Mouse (Mus musculus) CH12F3 (cell line): ENCODE measurements around the gene 4930447C04Rik.

ENCODE experiments used
- in situ Hi-C: fragments of 300-500 bp; cut with MboI; formaldehyde crosslinking; loops from 2 replicates; pipeline ENCODE4 v1.14.3; 2020; ENCODE audit warnings: low sequenced_read_pairs

4930447C04Rik gene

DNA sequence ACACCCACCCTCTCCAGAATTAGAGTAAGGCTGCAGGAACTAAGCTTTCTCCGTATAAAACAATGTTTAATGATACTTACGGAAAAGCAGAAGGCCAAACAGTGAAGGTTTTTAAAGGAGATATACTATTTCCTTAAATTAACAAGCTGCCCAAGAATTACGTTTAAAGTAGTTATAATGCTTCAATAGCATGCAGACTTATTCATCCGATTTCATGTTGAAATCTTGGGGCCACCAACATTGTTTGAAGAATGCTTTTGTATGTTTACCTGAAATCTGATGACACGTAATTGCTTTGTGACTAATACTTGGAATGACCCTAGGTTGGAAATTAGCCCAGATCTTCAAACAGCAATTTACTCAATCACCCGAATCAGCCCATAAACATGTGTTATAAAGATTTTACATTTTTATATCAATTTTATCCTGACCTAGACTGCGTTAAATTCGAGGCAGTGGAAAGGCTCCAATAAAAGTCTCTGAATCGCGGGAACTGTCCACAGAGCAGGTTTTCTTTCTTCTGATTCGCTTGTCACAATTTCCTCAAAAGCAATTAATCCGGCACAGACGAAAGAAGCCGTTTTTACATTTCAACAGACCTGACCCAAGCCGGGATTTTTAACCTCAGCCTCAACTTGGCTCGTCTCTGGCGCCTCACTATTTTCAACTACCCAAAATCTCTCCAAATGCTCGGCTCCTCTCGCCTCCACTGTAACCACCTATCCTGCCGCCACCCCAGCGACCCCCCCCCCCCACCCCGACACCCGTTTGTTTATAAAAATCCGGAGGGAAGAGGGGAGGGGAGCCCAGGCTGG lies 4.0 kb upstream of the 4930447C04Rik start:
- in situ Hi-C loops: no loop called here

DNA sequence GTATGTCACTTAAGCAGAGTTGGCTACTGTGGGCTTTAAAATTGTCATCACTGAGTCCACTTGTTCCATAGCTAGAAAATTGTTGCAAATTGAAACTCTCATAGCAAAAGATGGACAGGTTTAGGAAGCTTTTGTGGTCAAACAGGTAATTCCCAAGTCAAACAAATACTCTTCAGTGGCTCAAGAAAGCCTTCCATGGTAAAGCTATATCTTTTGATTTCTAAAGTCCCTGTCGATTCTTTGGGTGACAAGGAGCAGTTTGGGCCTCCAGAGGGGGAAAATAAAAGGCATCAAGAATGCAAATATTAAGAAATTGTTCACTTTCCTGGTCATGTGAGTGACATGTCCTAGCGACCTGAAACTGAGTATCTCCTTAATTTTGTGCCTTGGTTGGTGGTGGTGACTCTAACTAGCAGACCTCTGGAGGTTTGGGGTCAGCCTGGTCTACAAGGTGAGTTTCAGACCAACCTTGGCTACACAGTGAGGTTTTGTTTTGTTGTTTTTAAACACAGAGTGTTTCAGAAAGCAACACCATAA lies 3.1 kb upstream of the 4930447C04Rik start:
- in situ Hi-C loops: no loop called here

DNA sequence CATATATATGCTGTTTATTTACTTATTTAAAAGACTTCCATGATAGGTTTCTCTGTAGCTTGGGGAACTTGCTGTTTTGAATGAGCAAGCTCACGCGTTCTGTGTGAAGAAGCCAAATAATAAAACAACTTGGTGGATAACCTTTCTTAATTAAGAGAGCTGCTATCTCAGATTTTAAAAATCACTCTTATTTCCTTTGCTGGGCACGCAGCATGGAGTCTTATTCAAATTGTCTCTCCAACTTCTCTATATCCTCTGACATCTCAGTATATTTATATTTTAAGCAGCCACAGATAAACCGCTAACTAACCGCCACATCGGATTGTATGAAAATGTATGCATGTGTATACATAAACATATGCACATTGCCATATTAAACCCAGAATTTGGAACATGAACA lies 1.6 kb upstream of the 4930447C04Rik start:
- in situ Hi-C loops: no loop called here

DNA sequence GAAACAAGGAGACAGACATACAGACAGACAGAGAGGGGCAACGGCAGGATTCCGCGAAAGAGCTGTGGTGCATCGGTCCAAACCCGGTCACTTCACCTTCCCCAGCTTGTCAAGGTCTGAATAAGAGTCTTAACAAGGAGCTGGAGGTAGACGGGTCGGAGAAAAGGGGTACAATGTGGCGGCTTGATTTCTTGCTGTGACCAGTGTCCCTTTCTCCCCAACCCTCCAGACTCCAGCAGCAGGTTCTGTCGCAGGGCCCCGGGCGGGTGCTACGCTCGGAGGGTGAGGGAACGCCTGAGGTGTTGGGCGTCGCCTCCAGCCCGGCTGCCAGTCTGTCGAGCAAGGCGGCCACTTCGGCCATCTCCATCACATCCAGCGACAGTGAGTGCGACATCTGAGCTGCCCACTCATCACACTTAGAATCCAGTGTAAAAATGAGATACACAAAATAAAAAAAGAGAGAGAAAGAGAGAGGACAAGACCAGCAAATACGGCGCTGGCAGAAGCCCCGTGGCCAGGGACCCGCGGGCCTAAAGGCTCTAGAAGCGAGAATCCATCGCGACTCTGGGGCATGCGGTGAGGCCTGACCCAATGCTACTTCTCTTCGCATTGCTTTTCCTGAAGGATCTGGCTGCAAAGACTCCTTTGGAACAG lies 951 bp upstream of the 4930447C04Rik start:
- in situ Hi-C loops: no loop called here

DNA sequence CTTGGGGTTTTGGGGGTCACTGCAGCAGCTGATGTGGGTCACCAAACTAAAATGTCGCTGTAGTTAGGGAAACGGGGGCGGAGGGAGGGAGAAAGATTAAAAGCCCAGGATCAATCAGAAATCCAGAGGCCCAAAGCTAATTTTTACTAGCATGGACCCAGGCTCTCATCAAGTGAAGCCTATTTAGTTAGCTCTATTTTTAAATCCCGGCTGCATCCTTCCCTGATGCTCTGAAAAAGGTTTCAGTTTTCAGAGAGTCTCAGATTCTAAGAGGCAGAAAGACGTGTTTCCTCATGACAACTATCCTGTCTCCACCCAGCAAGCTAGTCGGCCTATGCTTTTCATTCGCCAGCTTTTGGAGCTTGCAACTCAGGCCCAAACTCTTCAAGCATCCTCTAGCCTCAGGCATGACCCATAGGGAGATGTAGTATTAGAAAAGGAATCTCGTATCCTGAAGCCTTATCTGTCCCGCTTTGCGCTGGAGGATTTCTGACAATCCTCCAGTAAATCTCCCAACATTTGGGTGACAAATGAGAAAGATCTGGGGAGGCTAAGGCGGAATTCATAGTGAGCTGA lies 336 bp upstream of the 4930447C04Rik start:
- in situ Hi-C loops: no loop called here

DNA sequence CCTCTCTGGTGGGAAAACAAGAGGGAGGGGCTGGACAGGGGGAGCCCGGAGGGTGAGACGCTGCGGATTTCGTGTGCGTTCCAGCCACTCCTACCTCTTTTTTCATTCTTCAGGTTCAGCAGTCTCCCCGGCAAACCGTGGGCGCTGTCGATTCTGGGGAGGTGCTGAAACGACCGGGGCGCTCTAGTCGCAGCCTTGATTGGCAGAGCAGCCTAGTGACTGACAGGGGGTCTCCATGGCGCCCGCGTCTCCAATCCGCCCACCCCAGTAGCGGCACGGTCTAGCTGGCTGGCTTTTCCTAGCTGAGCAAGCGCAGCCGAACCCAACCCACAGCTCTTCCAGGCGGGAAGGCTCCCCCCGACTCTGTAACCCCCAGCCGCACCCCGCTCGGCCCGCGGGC lies 958 bp downstream of the 4930447C04Rik start, which contains the start of gene Six6:
Six6 (plus strand) TSS at position 277 of the 400 bp plus-strand sequence.
- in situ Hi-C loops: no loop called here

DNA sequence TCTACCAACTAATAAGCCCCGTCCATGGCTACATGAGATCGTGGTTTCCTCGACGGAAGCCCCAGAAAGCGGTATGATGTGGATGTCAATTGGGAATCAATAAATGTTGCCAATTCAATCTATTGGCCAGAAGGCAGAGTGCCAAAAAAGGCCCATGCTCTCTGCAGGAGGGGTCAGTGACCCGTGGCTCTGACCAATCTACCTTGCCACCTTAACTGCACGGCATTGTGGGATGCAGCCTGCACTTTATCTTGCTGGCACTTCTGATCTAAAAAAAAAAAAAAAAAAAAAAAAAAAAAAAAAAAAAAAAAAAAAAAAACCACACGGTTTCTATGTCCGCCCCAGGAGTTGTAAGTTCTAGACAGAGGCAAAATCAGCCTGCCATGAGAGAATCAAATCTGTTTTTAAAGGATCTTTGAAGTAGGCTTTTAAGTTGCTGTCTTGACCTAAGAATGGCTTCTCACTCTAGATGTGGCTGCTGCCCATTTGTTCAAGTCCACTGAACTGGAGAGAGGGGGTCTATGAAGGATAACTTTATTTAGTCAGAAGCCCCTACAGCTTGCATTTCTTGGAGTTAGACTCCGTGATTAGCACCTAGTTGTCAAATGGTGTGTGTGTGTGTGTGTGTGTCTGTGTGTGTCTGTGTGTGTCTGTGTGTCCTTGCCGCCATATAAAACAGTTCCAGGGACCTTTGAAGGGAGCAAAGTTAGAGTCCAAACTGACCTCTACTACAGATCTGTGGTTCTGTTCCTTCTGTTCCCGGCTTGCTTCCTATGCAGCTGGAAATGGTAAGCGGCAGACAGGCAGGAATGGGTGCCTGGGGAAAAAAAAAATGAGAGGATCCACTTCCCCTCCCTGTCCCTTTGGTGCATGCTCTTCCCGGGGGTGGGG lies 1.7 kb downstream of the 4930447C04Rik start:
- in situ Hi-C loops: no loop called here

DNA sequence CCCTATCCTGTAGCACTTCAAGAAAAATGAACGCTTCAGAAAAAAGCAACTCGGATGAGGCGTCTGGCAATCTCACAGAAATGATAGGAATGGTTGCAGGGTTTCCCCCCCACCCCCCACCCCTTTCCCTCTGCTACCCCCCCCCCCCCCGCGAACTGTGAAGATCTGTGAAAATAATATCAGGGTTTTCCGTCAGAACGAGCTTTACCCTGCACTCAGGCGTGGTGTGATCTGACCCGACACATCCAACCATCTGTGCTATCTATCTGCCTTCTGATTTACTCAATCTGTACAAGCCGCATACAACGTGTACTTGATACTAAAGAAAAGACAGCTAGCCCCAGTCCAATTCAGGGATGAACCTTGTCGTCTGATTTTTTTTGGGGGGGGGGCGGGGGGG lies 2.4 kb downstream of the 4930447C04Rik start:
- in situ Hi-C loops: no loop called here

DNA sequence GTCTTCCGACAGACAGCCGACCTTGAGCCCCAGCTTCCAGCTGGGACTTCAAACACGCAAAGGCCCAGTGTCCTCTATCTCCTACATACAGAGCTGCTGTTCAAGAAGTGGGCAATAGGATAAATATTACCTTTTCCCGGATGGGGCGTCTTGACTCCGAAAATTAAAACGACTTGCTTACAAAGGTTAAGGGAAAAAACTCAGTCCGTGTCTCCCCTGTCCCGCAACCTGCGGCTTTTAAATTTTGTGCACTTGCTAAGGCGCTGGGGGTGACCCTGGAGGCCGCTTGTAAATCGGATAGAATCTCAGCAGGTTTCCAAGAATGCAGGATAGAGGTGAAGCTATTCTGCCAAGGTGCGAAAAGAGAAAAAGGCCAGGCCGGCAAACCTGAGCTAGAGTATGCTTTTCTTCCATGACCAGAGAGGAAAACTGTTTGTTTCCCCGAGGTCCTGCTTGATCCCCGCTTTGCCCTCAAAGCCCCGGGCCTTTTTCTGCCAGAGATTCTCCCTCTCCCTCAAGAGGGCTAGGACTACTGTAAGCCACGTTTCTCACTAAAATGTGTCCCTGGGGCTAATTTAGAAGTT lies 2.9 kb downstream of the 4930447C04Rik start:
- in situ Hi-C loops: no loop called here

DNA sequence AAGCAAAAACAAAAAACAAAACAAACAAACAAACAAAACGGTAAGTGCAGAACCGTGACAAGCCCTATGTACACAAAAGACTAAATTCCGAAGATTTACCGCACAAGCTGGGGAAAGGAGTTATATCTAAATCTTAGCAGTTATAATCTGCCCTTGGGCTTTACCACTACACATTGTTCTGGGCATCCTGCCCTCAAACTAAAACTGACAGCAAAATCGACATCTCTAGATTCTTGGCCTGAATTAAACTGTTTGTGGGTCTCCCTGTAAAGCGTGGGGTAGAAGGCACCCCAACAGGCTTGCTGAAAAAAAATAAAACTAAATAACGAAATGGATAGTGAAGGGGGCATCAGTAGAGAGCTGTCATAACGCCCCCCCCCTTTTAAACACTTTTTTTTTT lies 3.8 kb downstream of the 4930447C04Rik start:
- in situ Hi-C loops: no loop called here

DNA sequence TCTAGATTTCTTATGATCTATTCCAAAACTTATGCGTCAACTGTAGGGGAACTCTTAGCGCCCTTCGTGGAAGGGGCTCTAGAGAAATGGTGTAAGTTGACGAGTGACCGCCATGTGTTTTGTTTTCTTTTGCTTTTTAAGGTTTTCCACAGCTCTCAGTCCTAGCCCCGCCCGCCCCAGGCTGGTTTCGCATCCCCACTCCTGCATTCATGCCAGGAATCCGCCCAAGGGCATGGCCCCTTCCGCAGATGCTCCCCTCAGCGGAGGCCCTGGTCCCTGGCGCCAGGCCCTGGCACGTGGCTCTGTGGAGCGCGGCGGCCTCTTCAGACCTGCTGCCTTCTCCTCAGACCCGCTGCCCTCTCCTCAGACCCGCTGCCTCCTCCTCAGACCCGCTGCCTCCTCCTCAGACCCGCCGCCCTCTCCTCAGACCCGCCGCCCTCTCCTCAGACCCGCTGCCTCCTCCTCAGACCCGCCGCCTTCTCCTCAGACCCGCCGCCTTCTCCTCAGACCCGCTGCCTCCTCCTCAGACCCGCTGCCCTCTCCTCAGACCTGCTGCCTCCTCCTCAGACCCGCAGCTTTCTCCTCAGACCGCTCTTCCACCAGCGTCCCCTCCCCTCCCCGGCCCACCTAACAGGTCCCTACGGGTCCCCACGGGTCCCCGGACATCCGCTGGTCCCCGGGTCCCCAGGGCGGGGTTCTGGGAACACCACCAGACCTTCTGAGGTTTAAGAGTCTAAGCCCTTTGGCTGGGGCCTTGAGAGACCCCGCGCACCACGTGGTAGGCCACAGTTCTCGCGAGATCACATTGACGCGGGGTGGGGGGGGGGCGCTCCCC lies 23.2 kb downstream of the 4930447C04Rik start:
- in situ Hi-C loops: no loop called here

DNA sequence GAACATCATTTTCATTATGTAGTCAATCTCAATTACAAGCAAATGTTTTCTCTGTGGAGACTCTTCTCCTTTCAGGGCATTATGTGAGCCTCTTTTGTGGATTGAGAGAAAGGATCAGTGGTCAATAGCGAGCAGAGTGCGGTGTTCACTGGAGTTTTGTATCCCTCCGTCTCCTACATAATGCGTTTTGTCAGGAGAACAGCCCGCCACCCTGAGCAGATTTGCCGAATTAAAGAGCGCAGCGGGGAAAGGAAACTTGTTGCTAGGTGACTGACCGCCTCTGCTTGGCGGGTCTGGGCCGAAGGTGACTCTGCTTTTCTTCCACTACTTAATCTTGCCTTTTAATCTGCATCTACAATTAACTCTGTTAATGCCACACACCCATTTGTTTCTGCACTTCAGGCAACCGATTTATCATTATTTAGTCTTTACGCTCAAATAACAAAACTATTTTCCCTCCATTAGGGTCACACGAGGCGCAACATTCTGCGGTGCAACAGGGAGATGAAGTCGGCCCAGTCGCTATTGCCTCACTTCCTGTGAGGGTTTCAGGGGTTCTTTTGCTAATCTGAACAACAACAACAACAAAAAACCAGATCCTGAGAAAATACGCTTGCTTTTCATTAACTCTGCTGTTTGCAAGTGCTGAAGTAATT lies 86.1 kb downstream of the 4930447C04Rik start:
- in situ Hi-C loops: no loop called here

DNA sequence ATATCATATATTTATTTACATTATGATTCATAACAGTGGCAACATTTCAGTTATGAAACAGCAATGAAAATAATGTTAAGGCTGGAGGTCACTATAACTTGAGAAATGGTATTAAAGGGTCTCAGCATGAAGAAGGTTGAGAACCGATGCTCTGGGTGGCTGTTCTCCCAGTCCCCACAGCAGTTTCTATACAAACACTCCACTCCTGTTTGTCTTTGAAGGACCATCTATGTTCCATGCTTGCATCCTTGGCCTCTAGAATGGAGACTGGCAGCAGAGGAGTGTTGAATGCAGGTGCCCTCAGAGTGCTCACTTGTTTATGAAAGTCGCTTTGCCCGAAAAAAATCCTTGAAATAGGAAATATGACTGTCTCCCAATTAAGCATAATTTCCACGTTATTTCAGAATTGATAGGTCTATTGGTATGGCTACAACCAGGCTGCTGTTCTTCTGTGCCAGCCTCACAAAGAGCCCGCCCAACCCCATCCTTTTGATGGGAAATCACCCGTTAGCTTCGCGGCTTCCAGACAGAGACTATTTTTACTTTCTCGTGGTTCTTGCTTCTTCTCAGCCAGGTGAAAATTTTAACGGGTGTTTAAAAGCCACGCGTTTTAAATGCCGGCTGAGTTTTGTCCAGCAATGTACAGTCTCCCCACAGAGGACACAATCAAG lies 87.0 kb downstream of the 4930447C04Rik start:
- in situ Hi-C loops: no loop called here

DNA sequence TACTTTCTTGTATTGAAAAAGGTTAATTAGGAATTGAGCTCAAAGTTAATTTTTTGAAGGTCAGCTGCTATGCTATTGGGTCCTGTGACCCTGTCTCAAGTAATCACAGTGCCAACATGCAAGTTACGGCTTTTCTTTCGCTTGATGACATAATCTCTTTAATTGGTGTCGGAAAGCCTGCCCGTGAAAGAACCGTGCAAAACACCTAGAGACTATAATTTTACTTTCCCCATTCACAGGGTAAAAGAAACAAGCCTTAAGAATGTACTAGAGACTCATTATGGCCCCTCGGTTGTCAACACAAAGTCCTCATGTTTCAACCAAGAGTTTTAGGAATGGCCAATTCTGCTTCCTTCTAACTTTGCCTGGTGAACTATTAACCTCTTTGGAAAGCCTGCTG lies 88.3 kb downstream of the 4930447C04Rik start:
- in situ Hi-C loops: no loop called here

DNA sequence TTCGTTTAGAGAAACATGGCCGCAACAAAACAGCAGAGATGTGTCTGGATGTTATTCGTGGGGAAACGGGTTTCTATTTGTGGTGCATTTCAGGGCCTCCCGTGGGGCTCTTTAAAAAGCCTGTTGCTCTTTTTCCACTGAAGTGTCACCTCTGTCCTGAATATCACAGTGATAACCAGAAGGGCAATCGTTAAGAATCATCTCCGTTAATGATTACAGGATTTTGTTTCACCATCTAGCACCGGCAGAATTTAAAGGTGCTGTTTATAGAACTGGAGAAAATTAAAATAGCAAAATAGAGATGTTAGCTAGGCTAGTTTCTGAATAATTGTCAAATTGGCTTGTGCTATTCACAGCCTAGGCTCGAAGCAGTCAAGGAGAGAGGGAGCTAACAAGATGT lies 90.4 kb downstream of the 4930447C04Rik start:
- in situ Hi-C loops: no loop called here

DNA sequence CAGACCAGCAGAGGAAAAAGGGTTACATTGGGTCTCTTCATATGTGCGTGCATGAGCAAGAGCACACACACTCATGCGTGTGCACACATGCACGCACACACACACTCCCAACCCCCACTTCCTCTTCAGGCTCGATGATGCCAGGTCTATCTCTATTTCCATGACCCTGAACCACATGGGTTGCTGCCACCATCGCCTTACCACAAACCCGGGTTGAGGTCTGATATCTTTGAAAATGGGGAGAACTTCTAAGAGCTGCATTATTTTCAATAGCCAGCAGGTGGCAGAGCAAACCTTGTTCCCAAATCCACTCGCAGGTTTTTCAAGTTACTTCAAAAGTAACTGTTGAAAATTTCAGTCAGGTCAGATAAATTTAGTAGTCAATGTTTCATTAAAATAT lies 92.8 kb downstream of the 4930447C04Rik start:
- in situ Hi-C loops: loop anchor here (10.0 to 25.0 kb wide), 2 partner anchors 127 to 690 kb away; partner anchors contain the start of gene Tmem30b

DNA sequence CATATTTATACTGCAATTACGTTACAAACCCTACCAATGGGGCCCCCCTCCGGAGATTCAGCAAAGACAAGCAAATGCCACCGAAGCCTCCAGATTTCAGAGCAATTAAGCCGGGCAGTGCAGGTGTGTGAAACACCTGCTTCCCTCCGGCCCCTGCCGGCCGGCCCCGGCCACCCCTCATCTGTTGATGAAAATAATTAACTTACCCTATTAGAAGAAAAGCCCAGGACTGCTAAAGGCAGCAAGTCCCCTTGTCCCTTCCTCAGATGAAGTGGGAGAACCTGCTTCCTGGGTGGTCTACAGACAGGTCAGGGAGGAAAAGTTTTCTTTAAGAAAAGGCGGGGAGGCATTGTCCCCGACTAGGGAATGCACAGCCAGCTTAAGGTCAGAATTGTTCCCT lies 94.6 kb downstream of the 4930447C04Rik start:
- in situ Hi-C loops: loop anchor here (10.0 to 25.0 kb wide), 2 partner anchors 129 to 691 kb away; partner anchors contain the start of gene Tmem30b

DNA sequence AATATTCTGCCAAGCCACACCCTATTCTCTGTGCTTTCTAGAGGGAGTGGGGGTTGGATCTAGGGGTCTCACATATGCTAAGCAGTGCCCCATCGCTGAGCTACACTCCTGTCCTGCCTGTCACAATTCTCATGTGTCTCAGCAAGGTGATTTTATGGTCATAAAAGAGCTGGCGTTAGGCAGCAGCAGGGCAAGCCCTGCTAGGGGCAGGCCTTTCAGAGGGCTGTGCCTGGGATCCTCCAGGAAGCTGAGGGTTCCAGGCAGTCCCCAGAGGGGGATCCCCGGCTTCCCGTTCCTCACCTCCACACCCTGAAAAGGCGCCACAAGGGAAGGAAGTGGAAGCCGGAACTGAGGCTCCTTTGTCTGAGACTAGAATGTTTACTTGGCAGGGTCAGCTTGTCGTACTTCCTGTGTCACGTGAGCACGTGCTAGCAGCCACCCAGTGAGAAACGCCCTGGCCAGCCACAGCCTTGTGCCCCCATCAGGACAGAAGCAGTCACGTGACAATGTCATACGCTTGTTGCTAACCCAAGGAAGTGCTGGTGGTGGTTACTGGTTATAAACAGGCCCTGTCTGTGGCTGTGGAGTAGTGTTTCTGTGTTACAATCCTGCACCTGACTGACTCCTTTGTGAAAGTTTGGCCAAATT lies 96.5 kb downstream of the 4930447C04Rik start:
- in situ Hi-C loops: loop anchor here (10.0 to 25.0 kb wide), 2 partner anchors 131 to 693 kb away; partner anchors contain the start of gene Tmem30b
